In genomic region chr2:129208181-129208746, GRCm38 (mm10) we compare ENCODE assay signal across 20 mouse cellular contexts. TPM values are rescaled to one million over a fixed set of nuclear protein-coding genes. Genes with fewer than 3 reads are reported as not detected.
A peak's percentile ranks its signal among the peaks of the same experiment; 100 is the strongest.
DNase-seq lines count a peak whose midpoint lies in the region; ATAC-seq and TF ChIP-seq lines count a peak whose summit lies in the region.
"Had no signal": no experiment of that assay in that cellular context is flagged by ENCODE, and none has a peak within 500 bp of the region (broad histone marks: within the 10 kb centered on the region; RNA-seq: fewer than 3 reads in every experiment).

No protein-coding gene starts in this region.

- H3K9me3 ChIP-seq in liver, embryonic 13.5 days (replicated peaks): no peaks in the 10 kb centered on the region
- H3K9me3 ChIP-seq in heart, embryonic 13.5 days: no peaks in the 10 kb centered on the region
- H3K9me3 ChIP-seq in liver, postnatal 0 days (ENCODE audit: low read length): no peaks in the 10 kb centered on the region
- H3K9me3 ChIP-seq: embryonic facial prominence, embryonic 10.5 days; forebrain, embryonic 15.5 days; limb, embryonic 12.5 days; midbrain, embryonic 12.5 days had no signal

- intact Hi-C loops in gastrocnemius, postnatal 36 days (cut with DNase I): no loop called here

- TF ChIP-seq EP300 in liver, postnatal 0 days (IDR thresholded peaks at IDR 0.05; ENCODE audit: low read depth): no peak

- no peaks in the 10 kb centered on the region for H3K27me3 ChIP-seq in liver, embryonic 13.5 days
- no peaks in the 10 kb centered on the region for H3K27me3 ChIP-seq in heart, embryonic 13.5 days (replicated peaks)
- no peaks in the 10 kb centered on the region for H3K27me3 ChIP-seq in liver, postnatal 0 days (ENCODE audit: insufficient read depth, low read length)
- H3K27me3 ChIP-seq: CH12.LX; forebrain, embryonic 15.5 days; limb, embryonic 12.5 days; midbrain, embryonic 12.5 days had no signal

- H3K4me2 ChIP-seq in liver, embryonic 13.5 days: peak overlapping the region; percentile 25
- H3K4me2 ChIP-seq in heart, embryonic 13.5 days: peak overlapping the region; percentile 75
- no peak overlapping the region for H3K4me2 ChIP-seq in liver, postnatal 0 days (ENCODE audit: low read depth, low read length)
- H3K4me2 ChIP-seq: forebrain, embryonic 15.5 days; limb, embryonic 12.5 days; midbrain, embryonic 12.5 days had no signal

- peaks cover 94% of the 10 kb centered on the region for H3K4me1 ChIP-seq in liver, embryonic 13.5 days (replicated peaks)
- peaks cover 39% of the 10 kb centered on the region for H3K4me1 ChIP-seq in heart, embryonic 13.5 days
- peaks cover 15% of the 10 kb centered on the region for H3K4me1 ChIP-seq in liver, postnatal 0 days (ENCODE audit: insufficient read depth)
- H3K4me1 ChIP-seq: embryonic facial prominence, embryonic 10.5 days; forebrain, embryonic 15.5 days; limb, embryonic 12.5 days; midbrain, embryonic 12.5 days had no signal

- WGBS in liver, embryonic 13.5 days (ENCODE audit: insufficient replicate concordance): 85% methylated on average over 8 of the region's 8 CpGs
- 62% methylated on average over 8 of the region's 8 CpGs for WGBS in heart, embryonic 13.5 days
- WGBS in liver, postnatal 0 days (ENCODE audit: insufficient replicate concordance): 86% methylated on average over 8 of the region's 8 CpGs

- peak overlapping the region; percentile 5 for H3K4me3 ChIP-seq in liver, embryonic 13.5 days (replicated peaks)
- H3K4me3 ChIP-seq in heart, embryonic 13.5 days: peak overlapping the region; percentile 19
- H3K4me3 ChIP-seq in liver, postnatal 0 days (ENCODE audit: low read depth, low read length): no peak overlapping the region
- H3K4me3 ChIP-seq: embryonic facial prominence, embryonic 10.5 days; forebrain, embryonic 15.5 days; limb, embryonic 12.5 days; midbrain, embryonic 12.5 days had no signal

- no peak for ATAC-seq in liver, embryonic 13.5 days (ENCODE audit: low read depth)
- peak; percentile 32; the same call in 1 of the 2 replicates for ATAC-seq in heart, embryonic 13.5 days (ENCODE audit: extremely low read depth, insufficient number of reproducible peaks, low FRiP score, low TSS enrichment)
- no peak for ATAC-seq in liver, postnatal 0 days
- ATAC-seq: forebrain, embryonic 15.5 days; hindbrain, postnatal 0 days had no signal

- no peak for TF ChIP-seq CTCF in liver, postnatal 0 days (IDR thresholded peaks at IDR 0.05; ENCODE audit: low read depth)

- H3K9ac ChIP-seq in liver, embryonic 13.5 days: peak overlapping the region; percentile 39; the same call in 1 of the 2 replicates
- peak overlapping the region; percentile 35 for H3K9ac ChIP-seq in heart, embryonic 13.5 days
- H3K9ac ChIP-seq in liver, postnatal 0 days (replicated peaks): no peak overlapping the region; the same call in 1 of the 2 replicates
- H3K9ac ChIP-seq: forebrain, embryonic 15.5 days; limb, embryonic 12.5 days; midbrain, embryonic 12.5 days had no signal

- H3K27ac ChIP-seq in liver, embryonic 13.5 days: peak overlapping the region; percentile 90
- peak overlapping the region; percentile 75 for H3K27ac ChIP-seq in heart, embryonic 13.5 days (replicated peaks)
- H3K27ac ChIP-seq in liver, postnatal 0 days (ENCODE audit: low read depth): 0 out of 2 replicates have a peak overlapping the region, but pooled peaks have one; percentile 19
- H3K27ac ChIP-seq: embryonic facial prominence, embryonic 10.5 days; forebrain, embryonic 15.5 days; hindbrain, postnatal 0 days; limb, embryonic 12.5 days; midbrain, embryonic 12.5 days had no signal

- DNase-seq in gastrocnemius, adult 18-20 months (ENCODE audit: low spot score): peak; percentile 40
- DNase-seq in gastrocnemius, postnatal 36 days: no peak
- no peak for DNase-seq in liver, embryonic 13.5 days
- no peak for DNase-seq in liver
- DNase-seq in liver, postnatal 0 days: no peak
- no peak for DNase-seq in adrenal gland, adult 8-10 months
- DNase-seq in right cerebral cortex, postnatal 36 days (ENCODE audit: low spot score in 2 of 2): no peak
- DNase-seq: adrenal gland, adult 2 months; cerebellum, adult 11-12 months; cerebellum, postnatal 25 days; kidney, adult 2 months; kidney, postnatal 14 days; thymus, postnatal 4 days had no signal

- peaks cover 100% of the 10 kb centered on the region for H3K36me3 ChIP-seq in liver, embryonic 13.5 days
- peaks cover 97% of the 10 kb centered on the region for H3K36me3 ChIP-seq in heart, embryonic 13.5 days
- peaks cover 93% of the 10 kb centered on the region for H3K36me3 ChIP-seq in liver, postnatal 0 days (replicated peaks; ENCODE audit: insufficient read depth, low read length)

RNA-seq across cellular contexts. Expression of gene Slc20a1, which starts 9.7 kb away (rescaled TPM):
- total RNA-seq in gastrocnemius, adult 18-20 months (2021): 10 to 100 TPM; 11.3 to 21.8 TPM
- 10 to 100 TPM in 1 of 2 experiments, 1 to 10 TPM in 1; 7.9 to 10.5 TPM for total RNA-seq in gastrocnemius, postnatal 36 days (2021)
- polyA plus RNA-seq in liver, embryonic 13.5 days (2015; fragmentation: Nextera tagmentation; extraction: Ambion mirVana): 48.6 and 55.8 TPM in 2 replicates
- polyA plus RNA-seq in heart, embryonic 13.5 days (2015; fragmentation: Nextera tagmentation; extraction: Ambion mirVana): 24.9 and 29.9 TPM in 2 replicates
- 20.2 and 24.9 TPM in 2 replicates for polyA plus RNA-seq in liver, postnatal 0 days (2015; fragmentation: Nextera tagmentation; extraction: Ambion mirVana)
- 10 to 100 TPM; 14.9 to 27.6 (median 22.8) TPM for total RNA-seq in adrenal gland, adult 8-10 months (2022)

Comparison
In these comparisons a context has a peak if more than half of its experiments do, and no peak if none do; other contexts are left out.
1. H3K27ac ChIP-seq: peak in every context shown above with its lines; median percentile 90 in liver, embryonic 13.5 days; 75 in heart, embryonic 13.5 days; 19 in liver, postnatal 0 days.